Mouse (Mus musculus) urinary bladder, postnatal 25 days (tissue): ENCODE results near the gene Eya3.
"Not testable (repeated sequence)": the region's sequence is repeated elsewhere in the genome, so short reads cannot be mapped to it uniquely, and the experiment has no call there.

Source experiments
- DNase-seq: peaks from one replicate; pipeline ENCODE4 v3.0.0; 2022; ENCODE audit warnings: low spot score

The Eya3 gene

DNA sequence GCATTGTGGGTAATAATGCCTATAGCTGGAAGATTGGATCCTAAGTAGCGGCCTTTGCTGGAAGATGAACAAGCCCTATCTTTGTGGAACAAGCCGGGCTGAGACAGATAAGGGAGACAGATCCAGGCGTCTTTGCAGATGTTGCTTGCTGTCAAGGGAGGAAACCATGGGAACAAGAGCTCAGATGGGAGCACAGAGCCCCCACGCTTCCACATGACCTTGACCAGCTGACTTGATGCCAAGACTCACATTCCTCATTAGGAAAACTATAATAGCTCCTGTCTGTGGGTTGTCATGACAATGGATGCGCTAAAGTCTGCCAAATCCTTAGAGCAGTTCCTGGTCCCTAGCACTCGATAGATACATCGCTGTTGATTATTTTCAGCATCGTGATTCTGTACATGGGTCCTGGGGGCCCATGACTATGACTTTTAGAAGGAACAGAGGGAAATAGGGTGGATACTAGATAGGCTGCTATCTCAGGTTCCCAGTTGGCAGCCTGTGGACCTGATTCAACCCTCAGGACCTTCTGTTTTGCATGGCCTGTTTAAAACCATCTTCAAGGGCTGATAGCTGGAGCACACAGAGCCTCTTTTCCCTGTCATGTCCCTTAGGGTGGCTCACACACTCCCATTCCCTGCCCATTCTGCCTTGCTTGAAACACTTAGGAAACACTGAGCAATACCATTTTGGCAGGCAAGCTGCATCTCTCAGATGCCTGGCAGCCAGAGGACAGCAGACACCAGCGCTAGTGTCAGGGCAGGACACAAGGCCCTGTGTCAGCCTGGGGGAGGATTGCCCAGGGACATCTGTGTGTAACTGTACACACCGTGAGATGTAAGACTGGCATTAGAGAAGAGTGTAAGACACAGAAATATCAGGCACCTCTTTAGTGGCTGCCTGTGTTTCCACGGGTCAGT is 105.5 kb downstream of the Eya3 start:
- no peak for DNase-seq

DNA sequence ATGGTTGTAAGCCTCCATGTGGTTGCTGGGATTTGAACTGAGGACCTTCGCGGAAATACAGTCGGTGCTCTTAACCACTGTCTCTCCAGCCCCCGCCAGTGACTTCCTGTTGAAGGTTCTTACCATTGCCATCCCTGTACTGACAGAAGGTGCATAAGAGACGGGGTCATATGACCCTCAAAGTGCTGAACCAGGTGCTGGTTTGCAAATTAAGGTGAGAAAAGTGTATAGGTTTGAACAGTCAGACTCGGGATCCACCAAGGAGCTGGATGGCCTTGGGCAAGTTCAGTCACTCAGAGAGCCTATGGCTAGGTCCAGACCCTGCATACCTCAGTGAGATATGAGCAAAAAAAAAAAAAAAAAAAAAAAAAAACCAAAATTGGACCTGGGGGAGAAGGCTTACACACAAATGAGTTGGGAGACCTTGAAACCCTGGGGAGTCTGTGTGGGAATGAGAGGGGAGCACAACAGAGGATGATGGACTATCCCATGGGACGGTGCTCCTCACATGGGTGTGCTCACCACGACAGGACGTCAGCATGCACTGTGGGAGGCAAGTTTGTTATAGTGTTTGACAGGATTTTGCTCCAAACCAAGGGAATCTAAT is 108.2 kb downstream of the Eya3 start:
- DNase-seq: no peak

DNA sequence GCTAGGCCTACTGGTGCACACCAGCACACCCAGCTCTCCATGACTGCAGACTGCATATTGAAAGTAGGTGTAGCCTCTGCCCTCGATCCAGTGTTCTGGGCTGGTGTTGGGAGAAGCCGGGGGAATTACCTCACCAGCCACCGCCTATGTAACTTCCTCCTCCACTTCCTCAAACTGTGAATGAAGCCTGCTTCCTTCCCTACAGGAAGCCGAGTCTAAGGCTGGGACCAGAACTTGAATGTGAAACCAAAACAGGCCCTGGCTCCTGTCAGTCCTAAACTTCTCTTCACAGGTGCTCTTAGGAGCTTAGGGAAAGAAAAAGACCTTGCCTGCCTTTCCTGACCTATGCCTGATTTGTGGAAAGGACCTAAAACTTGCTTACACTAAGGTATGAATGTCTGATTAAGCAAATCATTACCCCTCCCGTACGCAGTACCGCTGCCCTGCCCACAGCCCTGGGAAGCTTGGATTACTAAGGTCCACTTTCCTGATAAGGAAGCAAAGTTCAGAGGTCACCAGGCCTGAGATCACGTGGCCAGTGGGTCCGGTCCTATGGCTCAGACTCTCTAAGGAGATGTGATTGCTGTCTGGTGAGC is 109.0 kb downstream of the Eya3 start:
- DNase-seq: no peak

DNA sequence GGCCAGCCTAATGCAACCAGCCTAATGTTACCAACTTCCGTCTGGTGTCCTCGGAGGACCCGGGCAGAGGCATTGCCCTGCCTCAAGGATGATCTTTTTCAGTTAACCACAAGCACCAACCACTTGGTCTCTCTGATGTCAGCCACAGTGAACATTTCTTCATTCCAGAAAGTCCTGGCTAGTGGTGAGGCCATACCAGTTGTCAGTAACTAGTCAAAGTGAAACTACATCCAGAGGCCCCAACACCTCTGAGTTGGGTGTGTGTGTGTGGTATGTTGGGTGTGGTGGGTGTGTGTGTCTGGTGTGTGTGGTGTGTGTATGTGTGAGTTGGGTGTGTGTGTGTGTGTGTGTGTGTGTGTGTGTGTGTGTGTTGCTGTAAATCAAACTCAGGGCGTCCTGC is 110.0 kb downstream of the Eya3 start:
- DNase-seq: no peak

DNA sequence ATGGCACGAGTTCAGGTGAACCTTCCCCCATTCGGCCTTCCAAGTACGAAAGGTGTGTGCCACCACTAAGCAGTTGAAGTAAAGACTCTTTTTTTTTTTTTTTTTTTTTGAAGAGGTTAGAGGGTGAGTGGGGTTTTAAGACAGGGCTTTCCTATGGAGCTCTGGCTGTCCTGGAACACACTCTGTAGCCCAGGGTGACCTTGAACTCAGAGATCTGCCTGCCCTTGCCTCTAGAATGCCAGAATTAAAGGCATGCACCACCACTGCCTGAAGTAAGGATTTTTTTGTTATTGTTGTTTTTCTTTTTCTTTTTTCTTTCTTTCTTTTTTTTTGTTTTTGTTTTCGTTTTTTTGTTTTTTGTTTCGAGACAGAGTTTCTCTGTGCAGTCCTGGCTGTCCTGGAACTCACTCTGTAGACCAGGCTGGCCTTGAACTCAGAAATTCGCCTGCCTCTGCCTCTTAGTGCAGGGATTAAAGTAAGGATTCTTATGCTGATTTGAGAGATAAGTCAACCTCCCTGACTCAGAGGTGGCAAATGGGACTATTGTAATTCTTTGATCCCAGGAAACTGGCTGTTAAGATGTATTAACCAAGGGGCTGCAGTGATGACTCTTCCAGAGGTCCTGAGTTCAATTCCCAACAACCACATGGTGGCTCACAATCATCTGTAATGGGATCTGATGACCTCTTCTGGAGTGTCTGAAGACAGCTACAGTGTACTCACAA is 110.6 kb downstream of the Eya3 start:
- no peak for DNase-seq

DNA sequence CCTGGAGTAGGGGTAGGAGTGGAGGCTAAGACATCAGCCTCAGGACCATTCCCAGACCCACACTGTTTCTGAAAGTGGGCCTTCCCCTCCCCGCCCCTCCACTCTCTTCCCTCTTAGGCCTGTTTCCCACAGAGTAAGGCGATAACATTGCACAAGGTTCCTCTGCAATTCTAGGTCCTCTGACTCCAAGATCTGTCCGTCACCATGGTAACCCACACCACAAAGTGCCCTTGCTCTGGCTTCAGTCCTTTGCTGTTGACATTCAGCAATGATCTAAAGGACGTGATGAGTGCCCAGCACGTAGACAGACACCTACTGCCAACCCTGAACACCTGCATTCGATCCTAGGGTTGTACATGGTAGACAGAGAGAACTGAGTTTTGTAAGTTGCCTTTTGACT is 114.2 kb downstream of the Eya3 start:
- DNase-seq: no peak

DNA sequence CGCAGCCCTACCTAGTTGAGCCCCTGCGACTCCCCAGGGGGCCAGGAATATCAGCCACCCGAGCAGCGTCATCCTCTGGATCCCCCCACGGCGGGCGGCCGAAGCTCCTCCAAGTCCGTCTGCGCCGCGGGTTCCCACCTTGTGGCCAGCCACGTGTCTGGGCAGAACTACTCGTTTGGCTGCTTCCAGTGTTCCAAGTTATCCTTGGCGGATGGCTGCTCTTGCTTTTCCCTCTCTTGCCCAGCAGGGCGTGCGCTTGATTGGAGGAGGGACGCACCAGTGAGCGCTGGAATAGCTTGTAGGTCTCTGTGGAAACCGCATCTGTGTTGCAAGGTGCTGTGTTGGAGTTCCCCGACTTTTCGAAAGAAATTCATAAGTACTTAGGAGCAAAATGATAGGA is 118.2 kb downstream of the Eya3 start, which contains the start of gene Smpdl3b:
Gene Smpdl3b, minus strand, starts transcription at position 279 of the 400 bp plus-strand sequence.
- peak; percentile 63 for DNase-seq

DNA sequence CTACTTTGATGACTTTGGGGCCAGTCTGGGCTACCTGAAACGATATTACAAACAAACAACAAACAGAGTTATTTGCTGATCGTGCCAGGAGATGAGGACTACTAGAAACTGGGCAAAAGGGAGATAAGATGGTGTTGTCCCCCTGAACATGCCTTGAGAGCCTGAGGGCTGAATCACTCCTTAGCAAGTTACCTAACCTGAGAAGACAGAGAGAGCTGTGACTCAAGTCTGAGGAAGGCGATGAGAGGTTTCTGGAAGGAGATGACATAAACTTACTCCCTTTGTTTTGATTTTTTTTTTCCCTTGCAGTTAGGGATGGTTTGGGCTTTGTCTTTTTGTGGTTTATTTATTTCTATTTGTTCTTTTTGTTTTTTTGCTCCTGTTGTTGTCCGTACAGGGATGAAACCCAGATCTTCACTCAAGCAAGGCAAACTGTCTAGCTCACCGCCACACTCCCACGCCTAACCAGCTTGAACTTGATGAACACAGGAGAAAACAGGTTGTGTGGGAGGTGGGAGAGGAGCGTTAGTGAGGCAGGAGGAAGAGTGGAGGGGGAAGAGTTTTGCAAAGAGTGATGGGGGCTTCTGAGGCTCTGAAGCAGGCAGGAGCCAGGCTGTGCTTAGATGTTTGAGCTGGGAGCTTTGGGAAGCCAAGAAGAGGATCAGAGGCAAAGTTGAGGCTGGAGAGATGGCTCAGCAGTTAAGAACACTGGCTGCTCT is 119.0 kb downstream of the Eya3 start:
- no peak for DNase-seq

DNA sequence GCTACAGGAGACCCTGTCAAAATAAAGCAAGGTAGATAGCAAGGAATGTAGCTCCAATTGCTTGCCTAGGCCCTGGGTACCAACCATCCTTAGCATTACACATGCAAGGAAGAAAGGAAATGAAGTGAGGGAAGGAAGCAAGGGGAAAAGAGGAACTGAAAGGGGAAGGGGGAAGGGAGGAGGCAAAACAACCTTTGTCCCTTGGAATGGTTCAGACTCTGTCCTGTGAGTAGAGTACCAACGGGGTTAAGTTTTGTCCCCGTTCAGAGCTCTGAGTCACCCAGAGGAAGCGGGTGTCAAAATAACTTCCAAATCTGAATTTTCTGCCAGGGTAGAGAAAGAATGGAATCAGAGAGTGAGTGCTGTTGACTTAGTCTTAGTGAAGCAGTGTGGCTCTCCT is 121.5 kb downstream of the Eya3 start:
- DNase-seq: no peak

DNA sequence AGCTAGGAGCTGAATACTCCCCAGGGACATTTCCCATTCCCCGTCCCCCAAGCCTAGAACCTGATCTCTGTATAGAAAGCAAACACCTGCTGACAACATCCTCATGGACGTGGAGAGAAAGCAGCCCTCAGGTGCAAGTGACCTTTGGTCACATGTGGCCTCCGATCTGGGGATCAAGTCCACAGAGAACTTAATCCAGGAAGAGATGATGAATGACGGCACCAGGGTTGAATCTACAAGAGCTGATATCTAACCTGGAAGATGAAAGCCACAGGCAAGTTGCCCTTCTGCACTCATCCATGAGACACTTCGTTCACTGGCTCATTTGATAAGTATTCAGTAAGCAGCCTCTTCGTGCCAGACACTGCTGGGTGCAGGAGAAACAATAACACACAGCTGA is 123.8 kb downstream of the Eya3 start:
- no peak for DNase-seq

DNA sequence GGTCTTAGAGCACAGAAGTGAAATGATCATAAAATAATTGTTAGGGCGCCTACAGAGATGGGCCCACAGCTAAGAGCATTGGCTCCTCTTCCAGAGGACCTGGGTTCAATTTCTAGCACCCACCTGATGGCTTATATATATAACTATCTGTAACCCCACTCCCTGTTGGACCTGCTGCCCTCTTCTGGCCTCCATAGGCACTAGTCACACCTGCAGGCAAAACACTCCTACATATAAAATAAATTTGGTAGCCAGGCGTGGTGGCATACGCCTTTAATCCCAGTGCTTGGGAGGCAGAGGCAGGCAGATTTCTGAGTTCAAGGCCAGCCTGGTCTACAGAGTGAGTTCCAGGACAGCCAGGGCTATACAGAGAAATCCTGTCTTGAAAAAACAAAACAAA is 124.3 kb downstream of the Eya3 start:
- DNase-seq: not testable (repeated sequence)

DNA sequence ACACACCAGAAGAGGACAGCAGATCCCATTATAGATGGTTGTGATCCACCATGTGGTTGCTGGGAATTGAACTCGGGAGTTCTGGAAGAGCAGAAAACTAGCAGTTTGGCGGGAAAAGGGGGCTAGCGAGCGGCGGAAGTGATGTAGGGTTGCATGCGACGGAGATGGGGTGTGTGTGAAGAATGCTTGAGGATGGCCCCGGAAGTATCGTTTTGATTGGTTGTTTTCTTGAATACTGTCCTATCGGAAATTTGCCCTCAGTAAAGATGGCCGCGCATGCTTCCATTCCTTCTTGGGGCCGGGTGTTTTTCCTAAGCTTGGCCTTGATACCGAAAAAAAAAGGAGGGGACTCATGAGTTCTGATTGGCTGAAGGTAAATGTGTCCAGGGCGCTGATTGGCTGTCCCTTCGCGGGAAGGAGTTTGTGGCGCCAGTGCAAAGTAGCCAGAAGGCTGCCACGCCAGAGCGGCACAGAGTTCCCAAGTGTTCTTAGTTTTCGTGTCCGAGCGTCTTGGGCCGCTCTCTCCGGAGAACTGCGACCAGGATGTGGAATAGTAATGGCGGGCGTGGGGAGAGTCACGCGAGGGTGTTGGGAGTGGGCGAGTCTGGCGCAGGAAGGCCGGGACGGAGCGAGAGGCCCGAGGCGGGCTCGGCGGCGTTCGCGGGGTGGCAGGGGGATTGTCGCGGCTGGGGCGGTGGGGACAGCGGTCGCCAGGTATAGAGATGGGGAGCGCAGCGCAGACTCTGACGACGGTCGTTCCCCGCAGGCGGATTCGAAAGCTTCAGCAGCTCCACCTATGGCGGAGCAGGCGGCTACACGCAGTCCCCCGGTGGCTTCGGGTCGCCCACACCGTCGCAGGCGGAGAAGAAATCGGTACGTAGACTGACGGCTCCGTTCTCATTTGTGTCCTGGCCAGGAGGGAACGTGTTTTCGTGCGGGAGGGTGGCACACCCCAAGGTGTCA is 129.4 kb downstream of the Eya3 start, which contains the start of gene Rpa2:
Gene Rpa2, plus strand, starts transcription at position 419 of the 963 bp plus-strand sequence.
- peak; percentile 94 for DNase-seq

DNA sequence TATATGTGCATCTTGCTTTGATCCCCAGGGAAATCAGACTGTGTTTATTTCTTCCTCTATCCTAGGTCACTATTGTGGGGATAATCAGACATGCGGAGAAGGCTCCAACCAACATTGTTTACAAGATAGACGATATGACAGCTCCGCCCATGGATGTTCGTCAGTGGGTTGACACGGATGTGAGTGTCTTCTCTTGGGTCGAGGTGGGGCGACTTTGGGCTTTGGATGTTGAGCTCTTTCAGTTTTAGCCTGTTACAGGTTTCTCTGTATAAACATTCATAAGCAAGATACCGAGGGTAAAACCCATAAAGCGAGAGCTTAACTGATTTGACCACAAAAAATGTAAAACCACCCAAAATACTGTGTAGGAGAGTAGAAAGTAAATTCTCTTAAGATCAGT is 133.0 kb downstream of the Eya3 start:
- DNase-seq: no peak
